Mouse (Mus musculus) heart, adult 18-20 months (tissue): ENCODE results near the gene Magi2. TPM values are rescaled to one million over a fixed set of nuclear protein-coding genes. Genes with fewer than 3 reads are reported as not detected.
A peak's percentile ranks its signal among the peaks of the same experiment; 100 is the strongest.

Experiments
- DNase-seq, 2 experiments: peaks; one replicate each; pipeline ENCODE4 v3.0.0; 2021 to 2022; ENCODE audit warnings: mixed read lengths in 1 of 2
- total RNA-seq, 2 experiments: library from RNA; stranded (reverse); gene quantifications; 2 replicates each; pipeline ENCODE4 v1.2.3; 2021

Gene Magi2
- total RNA-seq, 2 experiments from 2014 or later, result 6.9 to 9.2 TPM

GRCm38 (mm10) chr5:19746865-19747514, 520.2 kb downstream of the Magi2 start:
- DNase-seq, result no peak

DNA sequence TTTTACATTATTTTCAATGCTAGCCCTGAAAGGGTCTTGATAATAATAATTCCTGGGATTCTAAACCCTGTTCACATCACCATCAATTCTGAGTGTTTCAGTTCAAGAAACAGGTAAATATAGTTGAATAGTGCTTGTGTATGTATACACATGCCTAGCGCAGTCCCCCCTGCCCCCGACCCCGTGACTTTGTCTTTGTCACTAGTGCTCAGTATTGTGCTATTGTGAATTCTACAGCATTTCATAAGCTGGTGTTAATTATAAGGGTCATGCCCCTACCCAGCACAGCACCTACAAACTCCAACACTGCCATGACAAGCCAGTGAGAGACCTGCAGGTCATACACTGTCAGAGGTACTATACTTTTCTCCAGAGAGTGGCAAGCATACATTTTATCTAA, 520.8 kb downstream of the Magi2 start:
- DNase-seq, result no peak

GRCm38 (mm10) chr5:19779224-19779623, 552.4 kb downstream of the Magi2 start:
- no peak for DNase-seq

GRCm38 (mm10) chr5:19780076-19780475, 553.2 kb downstream of the Magi2 start:
- DNase-seq, result no peak

DNA sequence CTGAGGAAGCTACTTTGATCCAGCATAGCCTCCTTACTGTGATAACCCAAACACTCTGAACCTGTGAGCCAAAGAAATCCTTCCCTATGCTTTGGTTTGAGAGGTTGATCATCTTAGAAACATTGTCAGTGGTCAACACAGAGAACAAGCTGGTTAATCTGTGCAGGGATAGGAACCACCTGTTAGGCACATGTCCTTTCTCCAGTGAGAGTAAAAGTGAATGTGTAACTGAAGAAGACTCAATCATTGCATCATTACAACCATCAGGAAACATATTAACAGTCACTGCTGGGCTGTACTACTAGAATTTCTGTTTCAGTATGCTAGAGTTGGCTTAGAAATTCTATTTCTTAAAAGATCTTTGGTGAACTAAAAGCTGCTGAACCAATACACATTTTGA, 558.5 kb downstream of the Magi2 start:
- no peak for DNase-seq

- no peak for DNase-seq
Observed at GRCm38 (mm10) chr5:19787522-19788144, 560.8 kb downstream of the Magi2 start.

GRCm38 (mm10) chr5:19803052-19803769, 576.4 kb downstream of the Magi2 start:
- no peak for DNase-seq

DNA sequence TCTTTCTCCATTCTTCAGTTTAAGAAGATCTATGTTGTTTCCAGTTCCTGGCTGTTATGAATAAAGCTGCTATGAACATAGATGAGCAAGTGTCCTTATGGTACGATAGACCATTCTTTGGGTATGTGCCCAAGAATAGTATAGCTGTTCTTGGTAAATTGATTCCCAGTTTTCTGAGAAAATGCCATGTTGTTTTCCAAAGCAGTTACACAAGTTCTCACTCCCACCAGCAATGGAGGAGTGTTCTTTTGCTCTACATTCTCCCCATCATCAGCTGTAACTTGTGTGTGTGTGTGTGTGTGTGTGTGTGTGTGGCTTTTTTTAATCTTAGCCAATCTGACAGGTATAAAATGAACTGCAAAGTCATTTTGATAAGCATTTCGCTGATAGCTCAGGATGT, 595.7 kb downstream of the Magi2 start:
- no peak for DNase-seq

GRCm38 (mm10) chr5:19825943-19826342, 599.1 kb downstream of the Magi2 start:
- DNase-seq, result no peak

- DNase-seq, result no peak
Observed at GRCm38 (mm10) chr5:19829341-19829740, 602.5 kb downstream of the Magi2 start.

- no peak for DNase-seq
Observed at GRCm38 (mm10) chr5:19862854-19863253, 636.0 kb downstream of the Magi2 start.

- DNase-seq, result no peak
Observed at GRCm38 (mm10) chr5:19870406-19870805, 643.6 kb downstream of the Magi2 start.

DNA sequence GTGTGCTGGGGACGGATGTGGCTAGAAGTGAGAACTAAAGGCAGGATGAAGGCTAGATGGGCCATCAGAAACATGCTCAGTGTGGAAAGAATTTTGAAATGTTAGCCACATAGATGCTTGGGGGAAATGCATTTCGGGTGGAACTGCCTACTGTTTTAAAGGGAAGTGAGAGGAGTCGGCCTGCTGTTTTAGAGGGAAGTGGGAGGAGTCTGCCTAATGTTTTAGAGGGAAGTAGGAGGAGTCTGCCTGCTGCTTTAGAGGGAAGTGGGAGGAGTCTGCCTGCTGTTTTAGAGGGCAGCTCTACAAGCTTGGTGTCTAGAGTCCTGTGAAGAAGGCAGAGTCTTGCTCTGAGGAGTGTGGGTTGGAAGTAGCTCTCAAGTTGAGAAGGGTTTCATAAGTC, 664.9 kb downstream of the Magi2 start:
- DNase-seq, result peak in 1 of 2 experiments; percentile 19

GRCm38 (mm10) chr5:19895893-19896292, 669.1 kb downstream of the Magi2 start:
- DNase-seq, result peak in 1 of 2 experiments; percentile 22

DNA sequence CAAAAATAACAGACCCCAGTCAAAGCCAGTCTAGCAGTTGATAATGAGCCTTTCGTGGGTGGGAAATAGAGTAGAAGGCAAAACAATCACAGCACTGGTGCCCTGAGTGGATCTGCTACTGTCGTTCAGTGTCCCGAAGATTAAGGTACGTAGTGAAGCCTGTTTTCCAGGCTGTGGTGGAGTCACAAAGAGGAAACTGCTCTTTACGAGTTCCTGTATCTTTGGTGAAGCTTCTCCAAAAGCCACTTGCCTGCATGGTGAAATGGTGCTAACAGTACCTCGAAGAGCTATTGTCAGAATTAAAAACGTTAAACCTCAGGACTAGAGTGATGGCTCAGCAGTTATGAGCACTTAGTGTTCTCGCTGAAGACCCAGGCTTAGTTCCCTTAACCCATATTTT, 674.8 kb downstream of the Magi2 start:
- DNase-seq, result no peak

DNA sequence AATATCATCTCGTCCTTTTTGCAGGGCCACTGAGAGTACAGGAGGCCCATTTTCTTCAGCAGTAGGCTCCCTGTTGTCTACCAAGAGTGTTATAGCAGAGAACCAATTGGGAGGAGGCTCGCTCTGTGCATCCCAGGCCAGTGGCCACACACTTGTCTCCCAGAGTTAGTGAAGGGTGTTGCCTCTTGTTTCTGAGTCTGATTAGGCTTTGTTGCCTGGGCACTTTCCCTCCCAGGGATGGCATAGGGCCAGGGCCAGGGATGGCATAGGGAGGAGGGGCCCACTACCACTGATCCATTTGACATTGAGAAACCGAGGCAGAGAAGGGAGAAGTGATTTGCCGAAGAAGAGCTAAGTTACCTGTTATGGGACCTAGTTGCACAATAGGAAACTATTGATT, 679.8 kb downstream of the Magi2 start:
- DNase-seq, result no peak

- no peak for DNase-seq
Observed at GRCm38 (mm10) chr5:19907381-19907982, 680.6 kb downstream of the Magi2 start.

DNA sequence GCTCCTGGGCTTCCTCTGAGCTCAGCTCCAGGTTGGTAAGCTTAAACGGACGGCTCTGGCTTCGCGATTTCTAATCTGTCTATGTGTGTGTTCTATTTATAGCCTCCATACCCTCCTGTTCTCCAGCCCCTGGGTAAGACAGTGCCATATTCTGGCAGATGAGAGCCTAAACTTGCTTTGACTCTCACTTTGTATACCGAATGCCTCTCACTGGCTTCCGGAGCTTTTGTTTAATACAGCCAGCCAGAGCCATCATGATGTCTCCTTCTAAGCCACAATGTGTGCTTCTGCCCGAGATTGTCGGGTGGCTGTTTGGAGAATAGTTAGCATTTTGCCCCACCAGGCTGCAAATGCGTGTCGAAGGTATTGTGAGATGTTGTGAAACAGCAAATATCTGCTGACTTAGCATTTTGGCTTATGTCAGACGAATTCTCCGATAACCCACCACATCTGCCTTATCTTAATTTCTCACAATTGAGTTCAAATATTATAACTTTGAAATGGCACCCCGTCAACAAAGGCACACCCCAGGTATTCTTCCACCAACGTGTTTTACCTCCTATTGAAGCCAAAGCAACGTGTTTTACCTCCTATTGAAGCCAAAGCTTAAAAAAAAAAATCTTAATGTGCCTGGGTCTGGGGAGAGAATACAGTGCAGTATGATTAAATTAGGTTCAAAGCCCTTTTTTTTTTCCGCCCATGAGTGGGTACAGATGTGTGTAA, 681.3 kb downstream of the Magi2 start:
- peak in 1 of 2 experiments; percentile 5 for DNase-seq

DNA sequence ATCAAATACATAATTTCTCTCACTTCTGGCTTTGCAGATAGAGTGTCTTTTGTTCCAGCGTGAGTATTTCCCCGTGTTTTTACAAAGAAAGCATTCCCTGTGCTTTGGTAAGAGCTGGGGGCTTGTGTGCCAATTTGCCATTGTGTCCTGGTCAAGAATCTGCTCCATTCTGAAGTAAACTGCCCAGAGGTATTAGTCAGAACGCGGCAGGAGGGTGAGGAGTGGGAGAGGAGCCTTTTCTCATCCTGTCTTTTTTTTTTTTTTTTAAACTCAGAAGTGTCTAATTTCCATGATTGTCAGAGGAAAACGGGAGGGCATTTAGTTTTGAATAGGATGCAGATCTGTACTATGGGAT, 681.8 kb downstream of the Magi2 start:
- DNase-seq, result no peak

- DNase-seq, result no peak
Observed at GRCm38 (mm10) chr5:19909071-19909470, 682.2 kb downstream of the Magi2 start.

DNA sequence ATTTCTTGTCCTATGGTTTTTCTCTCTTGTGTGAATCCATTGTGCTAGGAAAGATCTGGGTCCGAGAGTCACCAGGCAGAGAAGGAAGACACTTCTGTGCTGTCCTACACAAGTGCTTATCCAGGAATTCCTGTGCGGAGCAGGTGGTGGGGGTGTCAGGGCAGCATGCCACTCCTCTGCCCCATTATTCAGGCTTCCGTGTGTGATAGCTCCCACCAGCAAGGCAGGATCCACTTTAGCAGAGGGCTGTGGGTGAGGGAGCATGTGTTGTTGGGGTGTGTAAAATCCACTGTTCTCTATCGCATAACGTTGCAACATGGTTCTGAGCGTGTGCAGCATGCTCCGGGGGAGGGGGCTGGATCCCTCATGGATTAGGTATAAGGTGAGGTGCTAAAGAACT, 682.8 kb downstream of the Magi2 start:
- no peak for DNase-seq

DNA sequence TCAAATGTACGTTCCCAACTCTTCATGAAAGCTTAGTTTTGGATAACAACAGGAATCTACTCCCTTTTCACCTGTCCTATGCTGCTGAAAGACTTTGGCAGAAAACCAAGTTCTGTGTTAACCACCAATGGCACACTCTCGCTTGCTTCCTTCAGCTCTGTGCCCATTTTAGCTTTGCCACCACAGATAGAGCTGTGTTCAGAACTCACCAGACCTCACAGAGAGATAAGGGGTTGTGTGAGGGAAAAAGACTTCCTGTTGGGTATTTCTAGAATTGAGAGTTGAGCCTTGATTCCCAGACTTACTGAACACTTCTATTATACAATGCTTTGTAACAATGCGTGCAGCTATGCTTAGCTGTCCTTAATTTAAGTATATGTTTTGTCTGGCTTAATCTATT, 705.3 kb downstream of the Magi2 start:
- DNase-seq, result no peak

GRCm38 (mm10) chr5:19933190-19933589, 706.4 kb downstream of the Magi2 start:
- DNase-seq, result no peak
